31 mouse cellular contexts compared by ENCODE assay signal in the genomic region with DNA sequence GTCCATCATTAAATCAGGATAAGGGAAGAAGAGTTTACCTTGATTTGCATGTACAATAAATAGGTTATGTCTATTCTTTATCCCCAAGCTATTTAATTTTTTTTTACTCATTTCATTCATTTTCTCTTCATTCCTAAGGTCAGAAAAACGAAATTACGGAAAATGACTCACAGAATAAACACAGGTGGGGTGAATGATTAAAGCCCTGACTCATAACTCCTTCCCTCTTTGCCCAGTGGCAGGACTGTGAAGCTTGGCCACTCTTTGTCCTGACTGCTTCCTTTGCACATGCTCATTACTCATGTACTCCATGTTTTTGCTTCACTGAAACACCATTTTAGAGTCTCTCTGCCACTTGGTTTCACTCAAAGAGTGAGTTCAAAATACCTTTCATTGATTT. TPM values are rescaled to one million over a fixed set of nuclear protein-coding genes. Genes with fewer than 3 reads are reported as not detected.
A peak's percentile ranks its signal among the peaks of the same experiment; 100 is the strongest.
DNase-seq lines count a peak whose midpoint lies in the region; ATAC-seq and TF ChIP-seq lines count a peak whose summit lies in the region.
"Had no signal": no experiment of that assay in that cellular context is flagged by ENCODE, and none has a peak within 500 bp of the region (broad histone marks: within the 10 kb centered on the region; RNA-seq: fewer than 3 reads in every experiment).

No protein-coding gene starts in this region.

- no peaks in the 10 kb centered on the region for H3K79me2 ChIP-seq in C2C12 (ENCODE audit: control insufficient read depth, insufficient read depth)
- no peaks in the 10 kb centered on the region for H3K79me2 ChIP-seq in myocyte (ENCODE audit: control insufficient read depth, insufficient read depth)

- no peaks in the 10 kb centered on the region for H3K9me3 ChIP-seq in midbrain, embryonic 14.5 days (ENCODE audit: control insufficient read depth, low read length)
- H3K9me3 ChIP-seq: embryonic facial prominence, embryonic 12.5 days; embryonic facial prominence, embryonic 15.5 days; forebrain, embryonic 10.5 days; forebrain, embryonic 13.5 days; heart, embryonic 10.5 days; heart, embryonic 13.5 days had no signal

- DNase-seq in 3T3-L1 (ENCODE audit: low read depth, low spot score): peak; percentile 91
- DNase-seq in Patski (ENCODE audit: low read depth, low spot score): peak; percentile 17
- DNase-seq in testis, postnatal 14 days (ENCODE audit: low spot score): no peak
- DNase-seq in midbrain, embryonic 14.5 days: no peak
- DNase-seq in layer of hippocampus, adult 8-10 months (ENCODE audit: low spot score in 2 of 2): no peak
- DNase-seq in kidney, postnatal 4 days: no peak
- DNase-seq: adrenal gland, postnatal 10 days; adrenal gland, postnatal 36 days; cerebellum, adult 18-20 months; cerebellum, adult 9-11 months; cerebellum, postnatal 25 days; gastrocnemius, postnatal 14 days; heart, adult 18-20 months; heart, postnatal 14 days; heart, postnatal 4 days had no signal

- H3ac ChIP-seq in C2C12 (ENCODE audit: control insufficient read depth, insufficient read length, low read depth) (no peak overlapping the region), myocyte (ENCODE audit: control insufficient read depth, insufficient read length) (no peak overlapping the region)

- in situ Hi-C loops in Patski (cut with MboI; ENCODE audit: low pct_unique_long_range_greater_than_20kb): no loop called here

- H3K27me3 ChIP-seq in C2C12 (ENCODE audit: control insufficient read depth, insufficient read depth, insufficient read length) (no peaks in the 10 kb centered on the region), Patski (no peaks in the 10 kb centered on the region), myocyte (ENCODE audit: control insufficient read depth, insufficient read depth, insufficient read length) (no peaks in the 10 kb centered on the region)
- H3K27me3 ChIP-seq in midbrain, embryonic 14.5 days (ENCODE audit: control insufficient read depth, insufficient read depth, low read length): no peaks in the 10 kb centered on the region
- H3K27me3 ChIP-seq: embryonic facial prominence, embryonic 12.5 days; embryonic facial prominence, embryonic 15.5 days; forebrain, embryonic 13.5 days; heart, embryonic 13.5 days had no signal

- WGBS in midbrain, embryonic 14.5 days: 95% methylated on average over 2 of the region's 2 CpGs

- H3K79me3 ChIP-seq in C2C12 (ENCODE audit: low read depth): no peaks in the 10 kb centered on the region

- no peak for TF ChIP-seq CTCF in C2C12 (IDR thresholded peaks at IDR 0.05; ENCODE audit: control insufficient read depth, insufficient read depth, insufficient read length)
- no peak for TF ChIP-seq CTCF in Patski (IDR thresholded peaks at IDR 0.05)

- CTCF ChIA-PET in Patski (lab: Charles Lee): interaction anchor here (1.5 kb wide), 1 partner anchor 10 kb away, joined by 4 read pairs; no protein-coding TSS in a partner anchor

- H3K4me3 ChIP-seq in C2C12 (ENCODE audit: insufficient read depth, poor library complexity, severe bottlenecking) (no peak overlapping the region), myocyte (no peak overlapping the region)
- no peak overlapping the region for H3K4me3 ChIP-seq in midbrain, embryonic 14.5 days (replicated peaks; ENCODE audit: low read depth, low read length)
- H3K4me3 ChIP-seq: embryonic facial prominence, embryonic 12.5 days; embryonic facial prominence, embryonic 15.5 days; erythroblast, embryonic 14.5 days; forebrain, embryonic 10.5 days; forebrain, embryonic 13.5 days; heart, embryonic 10.5 days; heart, embryonic 13.5 days had no signal

- peak overlapping the region; percentile 62 for H3K4me2 ChIP-seq in myocyte (ENCODE audit: low read depth)
- no peak overlapping the region for H3K4me2 ChIP-seq in midbrain, embryonic 14.5 days (ENCODE audit: low read length)
- H3K4me2 ChIP-seq: embryonic facial prominence, embryonic 12.5 days; embryonic facial prominence, embryonic 15.5 days; forebrain, embryonic 13.5 days; heart, embryonic 13.5 days; hindbrain, embryonic 14.5 days had no signal

- H3K9ac ChIP-seq in midbrain, embryonic 14.5 days (replicated peaks; ENCODE audit: low read length): no peak overlapping the region
- H3K9ac ChIP-seq: embryonic facial prominence, embryonic 12.5 days; embryonic facial prominence, embryonic 15.5 days; forebrain, embryonic 13.5 days; heart, embryonic 13.5 days; hindbrain, embryonic 14.5 days had no signal

- H3K36me3 ChIP-seq in C2C12 (ENCODE audit: control insufficient read depth, insufficient read depth) (no peaks in the 10 kb centered on the region), myocyte (ENCODE audit: control insufficient read depth, insufficient read depth) (no peaks in the 10 kb centered on the region)
- H3K36me3 ChIP-seq in midbrain, embryonic 14.5 days (ENCODE audit: control insufficient read depth, insufficient read depth, low read length): no peaks in the 10 kb centered on the region
- H3K36me3 ChIP-seq: embryonic facial prominence, embryonic 12.5 days; embryonic facial prominence, embryonic 15.5 days; forebrain, embryonic 10.5 days; heart, embryonic 10.5 days; heart, embryonic 13.5 days had no signal

- ATAC-seq in Patski: peak; percentile 62
- no peak for ATAC-seq in midbrain, embryonic 14.5 days (ENCODE audit: low FRiP score, low TSS enrichment)
- ATAC-seq: activated CD4-positive, CD25-positive, alpha-beta regulatory T cell, adult 4 months; forebrain, embryonic 13.5 days; forebrain, embryonic 16.5 days; hindbrain, postnatal 0 days; inflammation-experienced regulatory T-cells, adult 6 months; intestine, embryonic 16.5 days had no signal

- POLR2A ChIA-PET in Patski (lab: Charles Lee): no interaction called here

- no peak for TF ChIP-seq POLR2A in myocyte (IDR thresholded peaks at IDR 0.05; ENCODE audit: insufficient read length, low read depth)

- no peaks in the 10 kb centered on the region for H3K4me1 ChIP-seq in midbrain, embryonic 14.5 days (ENCODE audit: control insufficient read depth, insufficient read depth, low read length)
- H3K4me1 ChIP-seq: embryonic facial prominence, embryonic 12.5 days; embryonic facial prominence, embryonic 15.5 days; forebrain, embryonic 10.5 days; forebrain, embryonic 13.5 days; heart, embryonic 10.5 days; heart, embryonic 13.5 days had no signal

- H3K27ac ChIP-seq in midbrain, embryonic 14.5 days (replicated peaks; ENCODE audit: low read depth, low read length): no peak overlapping the region
- H3K27ac ChIP-seq: embryonic facial prominence, embryonic 12.5 days; embryonic facial prominence, embryonic 15.5 days; forebrain, embryonic 10.5 days; forebrain, embryonic 13.5 days; heart, embryonic 10.5 days; heart, embryonic 13.5 days; hindbrain, embryonic 14.5 days; hindbrain, postnatal 0 days had no signal

TF ChIP-seq in C2C12, 6 proteins besides CTCF, POLR2A, EP300 and RAD21:
- TF ChIP-seq CEBPB (IDR thresholded peaks at IDR 0.05; ENCODE audit: low read depth) (no peak), MYOD1 (IDR thresholded peaks at IDR 0.05; ENCODE audit: control insufficient read depth, insufficient read length, low read depth) (peak; percentile 71), USF1 (IDR thresholded peaks at IDR 0.05; ENCODE audit: low read depth) (no peak), FOSL1 (IDR thresholded peaks at IDR 0.05; ENCODE audit: insufficient read depth, low read length, poor library complexity, severe bottlenecking) (peak; percentile 93), MYOG (IDR thresholded peaks at IDR 0.05; ENCODE audit: control insufficient read depth, extremely low read depth, insufficient read length) (no peak), MAX (IDR thresholded peaks at IDR 0.05) (peak; percentile 66)

TF ChIP-seq in myocyte, 11 proteins besides CTCF, POLR2A, EP300 and RAD21:
- TF ChIP-seq TCF3 (IDR thresholded peaks at IDR 0.05; ENCODE audit: insufficient read length, low read depth) (no peak), MYOD1 (IDR thresholded peaks at IDR 0.05; ENCODE audit: control insufficient read depth in 1 of 3, insufficient read length in 2 of 3, low read depth in 2 of 3) (peak in 1 of 3 experiments; percentile 12)

RNA-seq across cellular contexts. Expression of gene Ptprd, which starts 24.1 kb away (rescaled TPM):
- polyA plus RNA-seq in C2C12 (2012; fragmentation: generic; extraction: Trizol): 1.2 TPM
- 0.32 TPM for polyA plus RNA-seq in Patski (2021)
- polyA plus RNA-seq in myocyte (2012; fragmentation: generic; extraction: Trizol): 2.9 TPM
- 76.0 and 81.0 TPM in 2 replicates for polyA plus RNA-seq in midbrain, embryonic 14.5 days (2014; fragmentation: Nextera tagmentation; extraction: Ambion mirVana)
- total RNA-seq in layer of hippocampus, adult 8-10 months (2022): 100 to 1,000 TPM; 169 to 218 (median 185) TPM
- total RNA-seq: common myeloid progenitor, adult 5-6 weeks had no signal
- polyA plus RNA-seq: activated CD4-positive, CD25-positive, alpha-beta regulatory T cell, adult 4 months; erythroblast, embryonic 14.5 days had no signal

Comparison
In these comparisons a context has a peak if more than half of its experiments do, and no peak if none do; other contexts are left out.
1. DNase-seq: peak in 3T3-L1 (single experiment) and Patski (single experiment); none in testis, postnatal 14 days (single experiment), midbrain, embryonic 14.5 days (single experiment), layer of hippocampus, adult 8-10 months (0 of 2) and kidney, postnatal 4 days (0 of 2).
2. RNA of gene Ptprd, which starts 24.1 kb away (polyA plus RNA-seq): 76.0 to 81.0 TPM in midbrain, embryonic 14.5 days; 2.9 TPM in myocyte (single experiment), 1.2 TPM in C2C12 (single experiment) and 0.32 TPM in Patski (single experiment); every median in the first group is over 10 times any median in the second.